Mouse (Mus musculus) cerebellum, adult 8-10 months (tissue): ENCODE data around the gene Arrdc2.

Experiments
- DNase-seq: peaks from one replicate; pipeline ENCODE4 v3.0.0; 2022

The Arrdc2 gene

GRCm38 (mm10) chr8:70806541-70806940 lies 33.0 kb downstream of the Arrdc2 start:
- no peak for DNase-seq

GRCm38 (mm10) chr8:70804481-70805206 lies 34.9 kb downstream of the Arrdc2 start, which contains the start of gene Mast3:
TSS of gene Mast3 (minus strand) at chr8:70805054.
- DNase-seq, result no peak

GRCm38 (mm10) chr8:70803761-70804480 lies 35.6 kb downstream of the Arrdc2 start:
- DNase-seq, result no peak

DNA sequence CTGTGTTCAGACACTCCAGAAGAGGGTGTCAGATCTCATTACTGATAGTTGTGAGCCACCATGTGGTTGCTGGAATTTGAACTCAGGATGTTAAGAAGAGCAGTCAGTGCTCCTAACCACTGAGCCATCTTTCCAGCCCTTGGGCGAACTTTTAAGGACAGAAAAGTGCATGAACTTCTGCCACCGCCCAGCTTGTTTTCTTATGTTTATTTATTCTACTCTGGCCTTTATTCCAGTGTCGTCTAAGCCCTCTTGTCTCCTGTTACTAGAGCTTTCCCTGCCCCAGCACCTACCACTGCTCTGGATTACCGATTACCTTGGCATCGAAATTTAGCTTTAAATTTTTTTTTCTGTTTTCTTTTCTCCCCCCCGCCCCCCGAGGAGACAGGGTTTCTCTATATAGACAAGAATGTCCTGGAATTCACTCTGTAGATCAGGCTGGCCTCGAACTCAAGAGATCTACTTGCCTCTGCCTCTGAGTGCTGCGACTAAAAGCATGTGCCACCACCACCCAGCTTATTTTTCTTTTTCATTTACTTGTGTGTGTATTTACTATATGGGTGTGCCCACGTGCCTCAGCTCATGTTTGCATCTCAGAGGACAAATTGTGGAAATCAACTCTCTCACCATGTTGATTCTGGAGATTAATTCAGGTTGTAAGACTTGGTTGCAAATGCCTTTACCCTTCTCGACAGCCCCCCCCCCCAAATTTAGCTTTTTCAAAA lies 36.6 kb downstream of the Arrdc2 start:
- DNase-seq, result no peak

DNA sequence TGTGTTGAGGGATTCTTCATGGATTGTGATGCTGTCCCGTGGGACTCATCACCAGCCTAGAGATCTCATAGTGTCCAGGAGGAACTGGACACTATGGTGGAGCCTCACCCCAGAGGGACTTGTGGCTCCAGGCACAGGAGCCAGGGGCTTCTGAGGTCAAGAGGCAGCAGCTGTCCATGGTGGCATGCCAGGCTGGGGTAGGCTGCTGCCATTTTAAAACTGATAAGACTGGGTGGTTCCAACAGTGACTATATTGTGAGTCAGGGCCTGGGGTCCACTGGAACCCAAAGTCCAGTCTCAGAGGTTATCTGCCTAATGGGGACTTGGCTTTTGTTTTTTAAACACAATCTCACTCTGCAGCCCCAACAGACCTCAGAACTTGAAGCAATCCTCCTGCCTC lies 37.7 kb downstream of the Arrdc2 start:
- no peak for DNase-seq

DNA sequence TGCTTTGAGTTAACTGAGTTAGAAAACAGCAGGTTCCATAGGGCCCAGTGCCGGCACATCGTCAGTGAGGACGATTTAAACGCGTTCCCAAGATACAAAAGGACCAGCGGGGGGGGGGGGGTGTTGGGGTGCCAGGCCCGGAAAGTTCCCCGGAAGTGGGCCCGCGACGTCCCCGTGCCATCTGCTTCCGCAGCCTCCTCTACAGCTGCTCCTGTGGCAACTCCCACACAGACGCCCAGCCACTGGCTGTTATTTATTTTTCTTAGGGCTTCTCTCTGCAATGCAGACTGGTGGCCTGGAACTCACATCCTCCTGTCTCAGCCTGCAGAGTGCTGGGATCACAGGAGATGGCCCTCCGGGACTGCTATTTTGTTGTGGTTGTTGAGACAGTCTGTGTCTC lies 38.4 kb downstream of the Arrdc2 start:
- DNase-seq, result no peak

GRCm38 (mm10) chr8:70800648-70801047 lies 38.9 kb downstream of the Arrdc2 start:
- no peak for DNase-seq

- no peak for DNase-seq
These were observed 41.2 kb downstream of the Arrdc2 start for GRCm38 (mm10) chr8:70798281-70798680.

DNA sequence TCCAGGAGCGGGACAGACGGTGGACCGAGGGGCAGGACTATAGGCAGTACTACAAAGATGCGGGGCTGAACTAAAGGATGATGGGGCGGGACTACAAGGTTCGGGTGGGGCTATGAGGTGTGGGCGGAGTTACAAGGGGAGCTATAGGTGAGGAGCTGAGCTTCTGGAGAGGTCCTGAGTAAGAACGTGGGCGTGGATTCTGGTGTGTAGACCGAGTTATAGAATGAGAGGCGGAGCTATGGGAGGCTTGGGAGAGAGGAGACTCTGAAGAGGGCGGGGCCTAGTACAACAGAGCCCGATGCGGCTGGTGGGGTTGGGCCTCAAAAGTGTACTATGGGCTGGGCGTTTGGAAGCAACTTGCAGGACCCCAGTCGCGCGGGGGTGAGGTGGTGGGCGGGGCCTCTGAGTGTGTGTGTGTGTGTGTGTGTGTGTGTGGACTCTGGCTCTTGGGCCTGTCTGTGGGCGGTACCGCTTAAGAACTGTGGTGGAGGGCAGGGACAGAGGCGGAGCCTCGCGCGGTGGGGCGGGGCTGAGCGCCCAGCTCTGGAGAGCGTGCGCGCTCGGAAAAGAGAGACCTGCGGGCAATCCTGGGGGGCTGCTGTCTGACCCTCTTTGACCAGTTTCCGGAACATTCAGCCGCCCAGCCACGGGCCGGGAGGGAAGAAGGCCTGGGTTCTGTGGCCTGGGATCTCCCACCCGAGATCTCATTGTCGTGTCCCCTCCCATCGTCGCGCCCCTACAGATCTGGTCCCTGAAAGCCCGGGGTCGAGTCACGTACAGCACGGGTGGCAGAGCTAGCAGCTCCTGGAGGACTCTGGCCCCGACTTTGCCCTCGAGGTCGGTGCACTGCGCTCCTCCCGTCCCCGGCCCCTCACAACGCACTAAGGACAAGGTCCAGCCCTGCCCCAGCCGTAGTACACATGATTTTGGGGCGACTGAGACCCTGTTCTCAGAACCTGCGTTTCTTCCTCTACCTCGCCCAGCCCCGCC lies 42.1 kb downstream of the Arrdc2 start:
- DNase-seq, result peak; percentile 78

DNA sequence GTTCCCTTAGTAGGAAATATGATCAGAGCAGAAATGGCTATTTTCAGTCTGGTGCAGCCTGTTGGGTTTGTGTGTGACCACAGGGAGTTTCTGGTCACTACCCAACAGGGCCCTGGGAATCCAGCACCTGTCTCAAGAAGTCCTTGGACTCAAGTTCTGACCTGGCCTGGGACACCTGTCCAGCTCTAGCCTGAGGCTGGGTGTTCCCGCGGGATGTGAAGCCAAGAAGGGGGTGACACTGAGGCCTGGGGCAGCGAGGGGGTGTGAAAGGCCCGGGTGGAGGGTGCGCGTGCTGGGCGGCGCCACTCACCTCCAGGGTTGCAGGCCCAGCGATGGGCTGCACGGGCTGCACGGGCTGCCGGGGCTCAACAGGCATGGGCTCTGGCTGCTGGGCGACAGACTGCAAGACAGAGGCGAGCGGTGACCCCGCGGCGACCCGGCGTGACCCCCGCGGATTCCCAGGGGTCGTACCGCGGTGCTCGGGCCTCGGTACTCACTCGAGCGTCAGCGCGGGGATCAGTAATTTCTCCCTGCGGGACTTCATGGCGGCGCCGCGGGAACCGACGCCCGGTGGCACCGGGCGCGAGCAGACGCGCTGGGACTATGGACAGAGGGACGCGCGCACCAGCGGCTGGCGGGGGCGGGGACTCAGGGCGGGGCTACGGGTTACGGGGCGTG lies 43.0 kb downstream of the Arrdc2 start:
- no peak for DNase-seq

- DNase-seq, result no peak
These were observed 44.1 kb downstream of the Arrdc2 start for GRCm38 (mm10) chr8:70795370-70795769.

DNA sequence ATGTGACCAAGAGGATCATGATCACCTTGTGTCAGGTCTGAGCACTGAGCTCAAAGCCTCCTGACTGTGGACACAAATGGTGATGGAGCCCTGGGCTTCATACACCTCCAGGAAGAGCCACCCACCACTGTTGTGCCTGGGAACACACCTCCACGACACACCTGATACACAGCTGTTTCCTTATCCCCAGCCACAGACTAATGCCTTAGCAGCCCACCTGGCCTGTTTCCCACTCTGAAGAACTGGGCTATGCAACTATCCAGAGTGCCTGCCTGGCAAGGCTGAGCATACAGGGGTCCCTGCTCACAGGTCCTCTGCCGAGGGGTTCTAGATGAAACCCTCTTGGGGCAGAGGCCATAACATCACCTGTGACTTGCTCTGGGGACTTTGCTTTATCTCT lies 45.3 kb downstream of the Arrdc2 start:
- no peak for DNase-seq

DNA sequence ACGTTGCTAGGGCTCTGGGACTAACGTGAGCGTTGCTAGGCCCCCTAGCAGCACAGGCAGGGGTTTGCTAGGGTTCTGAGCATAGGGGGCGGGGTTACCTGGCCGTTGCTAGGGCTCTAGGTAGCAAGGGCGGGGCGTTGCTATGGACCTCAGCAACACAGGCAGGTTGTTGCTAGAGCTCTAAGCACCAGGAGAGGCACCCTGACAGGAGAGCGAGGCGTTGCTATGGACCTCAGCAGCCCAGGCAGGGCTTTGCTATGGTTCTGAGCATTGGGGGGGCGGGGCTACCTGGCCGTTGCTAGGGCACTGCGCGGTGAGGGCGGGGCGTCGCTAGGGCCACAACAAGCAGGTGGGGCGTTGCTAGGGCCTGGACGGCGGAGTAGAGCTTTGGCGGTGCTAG lies 46.8 kb downstream of the Arrdc2 start:
- DNase-seq, result peak; percentile 70

DNA sequence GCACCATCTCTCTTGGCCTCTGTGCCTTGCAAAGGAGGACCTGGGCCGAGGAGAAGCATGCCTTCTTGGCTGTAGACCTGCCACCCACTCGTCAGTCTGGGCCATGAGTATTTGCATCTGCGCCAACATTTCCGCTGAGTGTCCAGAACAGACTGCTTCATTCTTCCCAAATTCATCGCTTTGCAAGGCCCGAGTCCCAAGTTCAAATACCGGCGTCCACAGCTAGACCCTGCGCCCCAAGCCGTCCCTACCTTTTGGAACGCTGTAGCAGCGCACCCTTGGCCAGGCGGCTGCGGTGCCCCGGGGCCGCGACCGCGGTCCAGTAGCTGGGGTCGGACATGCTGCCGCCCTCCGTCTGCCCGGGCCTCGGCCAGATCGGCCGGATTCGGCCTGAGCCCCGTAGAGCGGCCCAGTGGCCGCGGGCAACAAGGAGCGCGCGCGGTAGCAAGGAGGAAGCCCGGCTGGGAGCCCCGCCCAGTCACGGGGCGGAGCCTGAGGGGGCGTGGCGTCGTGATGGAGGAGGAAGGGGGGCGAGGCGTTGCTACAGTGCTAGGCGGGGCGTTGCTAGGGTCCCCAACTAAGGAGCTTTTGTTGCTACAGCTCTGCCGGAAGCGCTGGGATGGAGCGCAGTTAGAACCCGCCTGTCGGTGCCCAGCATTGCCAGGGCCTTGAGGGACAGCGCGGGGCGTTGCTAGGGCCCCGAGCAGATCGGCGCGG lies 47.4 kb downstream of the Arrdc2 start:
- DNase-seq, result peak; percentile 89

DNA sequence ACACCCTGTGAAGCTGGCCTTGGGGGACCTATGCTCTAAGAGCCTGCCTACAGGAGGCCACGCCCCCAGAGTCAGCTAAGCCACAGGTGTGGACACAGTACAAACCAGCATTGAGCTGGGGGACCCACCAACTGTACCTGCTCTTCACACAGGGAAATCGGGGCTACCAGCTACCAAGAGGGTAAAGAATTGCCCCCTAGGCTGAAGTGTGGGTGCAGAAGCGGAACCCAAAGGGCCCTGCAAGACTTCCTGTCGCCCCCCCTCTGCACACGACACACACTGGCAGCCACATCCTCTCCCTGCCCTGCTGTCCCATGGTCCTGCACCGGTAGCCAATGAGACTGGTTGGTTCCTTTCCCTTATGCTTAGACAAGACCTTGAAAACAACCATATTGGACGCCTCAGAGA lies 48.2 kb downstream of the Arrdc2 start:
- no peak for DNase-seq

GRCm38 (mm10) chr8:70790846-70791245 lies 48.7 kb downstream of the Arrdc2 start:
- no peak for DNase-seq

DNA sequence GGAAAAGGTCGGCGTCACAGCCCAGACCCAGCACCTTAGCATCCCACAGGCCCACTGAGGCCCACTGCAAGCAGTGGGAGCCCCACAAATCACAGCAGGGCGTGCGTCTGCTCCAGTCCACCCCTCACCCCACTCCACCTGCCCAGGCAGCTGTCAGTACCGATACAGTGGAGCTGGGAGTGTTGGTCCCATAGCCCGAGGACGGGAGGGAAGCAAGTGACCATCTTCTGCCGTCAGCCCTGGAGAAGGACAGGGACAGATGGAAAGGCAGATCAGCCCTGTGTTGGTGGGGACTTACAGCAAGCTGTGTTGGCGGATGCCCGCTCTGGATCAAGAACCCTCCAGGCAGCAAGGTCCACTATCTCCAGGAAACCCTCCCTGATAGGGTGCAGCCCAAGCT lies 50.5 kb downstream of the Arrdc2 start:
- no peak for DNase-seq

DNA sequence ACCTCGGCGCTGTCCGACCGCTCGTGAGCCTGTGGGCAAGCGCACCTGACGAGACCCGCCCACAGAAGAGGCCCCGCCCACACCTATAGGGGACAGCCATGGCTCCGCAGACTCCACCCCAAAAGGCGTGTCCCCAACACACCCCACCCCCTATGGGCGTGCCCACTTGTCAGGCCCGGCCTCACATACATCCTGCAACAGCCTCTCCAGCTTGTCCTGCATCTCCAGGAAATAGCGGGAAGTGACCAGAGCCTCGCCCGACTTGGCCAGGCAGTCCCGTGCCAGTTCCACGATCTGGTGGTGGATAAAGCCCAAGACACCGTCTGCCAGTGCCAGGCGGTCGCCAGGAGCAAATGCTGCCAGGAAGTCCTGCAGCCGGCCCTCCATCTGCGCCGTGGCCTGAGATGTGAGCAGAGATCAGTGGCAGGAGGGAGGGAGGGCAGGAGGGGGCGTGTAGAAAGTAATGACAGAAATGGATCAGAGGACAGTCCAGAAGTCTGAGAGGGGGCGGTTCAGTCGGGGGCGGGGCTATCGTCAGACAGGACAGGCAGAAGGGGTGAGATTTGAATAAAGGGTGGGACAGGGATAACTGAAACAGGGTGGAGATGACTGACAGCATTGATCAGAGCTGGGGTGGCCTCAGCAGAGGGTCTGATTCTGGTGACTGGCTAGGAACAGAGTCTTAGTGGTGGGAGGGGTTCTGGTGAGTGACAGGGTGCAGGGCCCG lies 51.4 kb downstream of the Arrdc2 start:
- DNase-seq, result peak; percentile 87

- DNase-seq, result no peak
These were observed 52.5 kb downstream of the Arrdc2 start for GRCm38 (mm10) chr8:70787051-70787445.

DNA sequence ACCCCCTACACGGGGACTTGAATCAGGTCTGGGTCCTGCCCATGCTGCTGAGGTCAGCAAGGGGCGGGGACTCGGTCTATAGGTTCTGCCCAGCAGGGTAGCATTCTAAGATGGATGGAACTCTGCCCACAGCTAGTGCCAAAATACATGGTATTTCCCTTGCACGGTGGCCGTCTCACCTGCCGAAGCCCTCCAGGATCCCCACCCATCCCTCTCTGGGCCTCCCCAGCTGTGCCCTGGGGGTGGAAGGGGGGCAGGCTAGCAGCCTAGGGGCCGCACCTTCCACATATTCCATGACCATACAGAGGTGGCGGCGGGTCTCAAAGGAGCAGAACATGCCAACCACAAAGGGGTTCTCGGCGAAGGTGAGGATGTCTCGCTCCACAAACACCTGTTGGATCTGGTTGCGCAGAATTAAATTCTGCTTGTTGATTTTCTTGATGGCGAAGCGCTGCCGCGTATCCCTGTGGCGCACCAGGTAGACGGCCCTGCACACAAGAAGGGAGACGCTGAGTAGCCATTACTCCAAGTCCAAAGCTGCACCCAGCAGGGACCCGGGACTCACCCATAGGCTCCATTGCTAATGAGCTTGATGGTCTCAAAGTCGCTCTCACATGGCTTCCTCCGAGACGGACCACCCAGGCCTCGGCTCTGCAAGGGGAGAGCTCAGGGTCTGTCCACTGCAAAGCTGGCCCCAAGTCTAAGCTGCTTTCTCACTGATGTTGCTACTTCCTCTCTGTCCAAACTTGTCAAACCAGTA lies 53.0 kb downstream of the Arrdc2 start:
- no peak for DNase-seq
